Mouse (Mus musculus) kidney, adult 8-10 months (tissue): ENCODE measurements at regions not wholly inside any gene's neighbourhood (a gene's known extent, or its start where the extent isn't known, plus 50 kb on each side); places are given as distances from the start of the nearest gene placed in this dataset.

Experiments
- DNase-seq, 2 experiments: peaks; one replicate each; pipeline ENCODE4 v3.0.0; 2022

DNA sequence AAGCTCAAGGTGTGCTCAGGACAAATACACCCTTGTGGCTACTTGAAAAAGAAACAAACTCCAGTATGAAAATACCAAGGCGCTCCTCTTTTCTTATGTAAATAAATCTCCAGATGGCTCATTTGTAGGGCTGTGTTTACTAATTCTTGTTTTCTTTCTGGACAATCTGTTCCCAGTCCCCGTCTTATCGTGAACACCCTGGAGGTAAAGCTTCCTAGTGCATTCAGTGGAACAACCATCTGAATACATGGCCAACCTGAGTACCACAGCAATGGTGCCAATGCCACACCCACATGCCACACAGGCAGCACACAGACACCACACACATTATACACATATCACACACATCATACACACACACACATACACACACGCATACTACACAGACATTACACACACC, 396.1 kb downstream of the Wdr11 start:
- DNase-seq = no peak

DNA sequence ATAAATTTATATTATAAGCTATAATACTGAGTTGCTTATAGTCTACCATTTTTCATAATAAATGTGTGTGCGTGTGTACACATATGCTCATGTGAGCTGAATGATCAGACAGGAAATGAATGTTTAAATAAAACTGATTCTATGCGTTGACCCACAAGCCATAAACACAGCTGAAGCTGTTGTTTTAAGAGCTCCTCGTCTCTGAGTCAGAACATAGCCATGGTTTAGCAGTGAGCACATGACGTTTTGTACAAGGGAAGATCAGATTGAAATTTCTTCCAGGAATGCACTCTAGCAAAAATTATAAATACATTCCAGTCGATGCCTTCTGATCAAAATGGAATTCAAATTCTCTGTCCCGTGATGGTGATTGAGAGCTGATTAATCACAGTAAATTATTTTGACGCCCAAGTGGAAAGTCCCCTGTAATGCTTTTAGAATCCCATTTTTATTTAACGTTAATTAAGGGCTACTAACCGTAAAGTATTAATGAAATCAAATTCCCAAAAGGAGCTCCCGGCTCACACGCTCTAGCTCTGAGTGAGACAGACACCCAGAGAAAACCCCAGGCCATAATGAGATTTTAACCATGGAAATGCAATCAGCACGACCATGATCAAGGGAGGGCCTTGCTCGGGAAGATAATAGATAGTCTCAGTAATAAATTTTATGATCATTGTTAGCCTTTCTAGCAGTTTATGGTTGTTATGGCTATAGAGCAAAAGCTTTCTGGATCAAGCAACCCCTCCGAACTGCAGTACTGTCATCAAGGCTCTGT, 402.0 kb downstream of the Wdr11 start:
- DNase-seq = no peak

DNA sequence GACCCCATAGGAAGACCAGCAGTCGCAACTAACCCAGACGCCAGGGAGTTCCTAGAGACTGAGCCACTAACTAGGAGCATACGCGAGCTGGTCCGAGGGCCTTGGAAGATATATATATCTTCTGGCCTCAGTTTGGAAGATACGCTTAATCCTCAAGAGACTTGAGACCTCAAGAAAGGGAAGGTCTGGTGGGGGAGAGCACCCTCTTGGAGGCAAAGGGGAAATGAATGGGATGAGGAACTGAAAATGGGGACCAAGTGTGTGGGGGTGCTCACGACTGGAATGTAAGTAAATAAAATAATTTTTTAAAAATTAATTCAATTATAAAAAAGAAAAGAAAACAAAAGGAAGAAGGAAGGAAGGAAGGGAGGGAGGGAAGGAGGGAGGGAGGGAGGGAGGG, 403.9 kb downstream of the Wdr11 start:
- no peak for DNase-seq

DNA sequence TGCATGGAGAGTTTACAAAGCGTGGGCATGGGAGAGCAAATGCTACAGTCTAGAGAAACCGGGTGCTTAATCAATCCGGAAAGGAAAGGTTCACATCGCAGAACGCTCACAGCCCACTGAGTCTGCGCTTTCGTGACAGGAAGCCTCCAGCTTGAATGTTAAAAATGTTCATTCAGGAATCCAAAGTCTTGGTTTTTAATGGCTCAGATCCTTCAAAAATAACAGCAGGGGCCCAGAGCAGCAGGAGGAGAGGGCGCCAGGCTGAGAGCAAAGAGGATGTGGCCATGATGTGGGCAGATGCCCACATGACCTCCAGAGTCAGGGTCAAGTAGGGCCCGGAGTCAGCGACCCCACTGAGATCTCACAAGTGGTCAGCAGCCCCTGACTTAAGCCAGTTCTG, 409.4 kb downstream of the Wdr11 start:
- DNase-seq = no peak

DNA sequence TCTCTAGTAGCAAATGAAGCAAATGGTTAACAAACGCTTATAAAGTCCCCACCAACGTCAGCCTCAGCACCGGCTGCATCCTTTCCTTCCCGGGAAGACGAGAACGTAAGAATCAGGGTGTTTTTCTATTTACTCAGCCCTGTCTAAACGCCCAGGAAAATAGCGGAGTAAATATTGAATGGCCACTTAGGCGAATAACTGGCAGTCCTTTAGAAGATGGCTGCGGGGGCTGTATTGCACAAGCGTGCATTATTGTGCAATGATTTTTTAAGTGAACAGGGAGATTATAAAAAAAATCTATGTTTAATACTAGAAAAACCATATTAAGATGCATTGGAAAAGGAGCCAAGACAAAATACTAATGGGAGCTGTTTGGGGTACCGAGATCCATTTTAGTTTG, 410.3 kb downstream of the Wdr11 start:
- DNase-seq = no peak

DNA sequence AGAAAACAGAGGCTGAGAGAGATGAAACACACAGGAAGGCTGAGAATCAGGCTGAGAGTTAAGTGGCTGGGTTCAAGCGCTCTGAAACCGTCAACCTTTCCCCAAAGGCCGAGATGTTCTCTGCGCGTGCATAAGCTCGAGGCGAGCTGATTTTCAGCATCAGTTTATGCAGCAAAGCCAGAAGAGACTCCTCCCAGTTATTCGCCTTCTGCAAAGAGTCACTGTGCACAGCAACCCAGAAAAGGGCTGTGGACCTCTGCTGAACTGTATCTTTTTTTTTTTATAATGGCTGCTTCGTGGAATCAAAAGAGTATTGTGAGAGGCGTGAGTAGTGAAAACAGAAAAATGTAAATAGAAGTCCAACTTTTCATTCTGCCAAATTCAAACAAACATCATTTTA, 413.7 kb downstream of the Wdr11 start:
- DNase-seq = no peak

DNA sequence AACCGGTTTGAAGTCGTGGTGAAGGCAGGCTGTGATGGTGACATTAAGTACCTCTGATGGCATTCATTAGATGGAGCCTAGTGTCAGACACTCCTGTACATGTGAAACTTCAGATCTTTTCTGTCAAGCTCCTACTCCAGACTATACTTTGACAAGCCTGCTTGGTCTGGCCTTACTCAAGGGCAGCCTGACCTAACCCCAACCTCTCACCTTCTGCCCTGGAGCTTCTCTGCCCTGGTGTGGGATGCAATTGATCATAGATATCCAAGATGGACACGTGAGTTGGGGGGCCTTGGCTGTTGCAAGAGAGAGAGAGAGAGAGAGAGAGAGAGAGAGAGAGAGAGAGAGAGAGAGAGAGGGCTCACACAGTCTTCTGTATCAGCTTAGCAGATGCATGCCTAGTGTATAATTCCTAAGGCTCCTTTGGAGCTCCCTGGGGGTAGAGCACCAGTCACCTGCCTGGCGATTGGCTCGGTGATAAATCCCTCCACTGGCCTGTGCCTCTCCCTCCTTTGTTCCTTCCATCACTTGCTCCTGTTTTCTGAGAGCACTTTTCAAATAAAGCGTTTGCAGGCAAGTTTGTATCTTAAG, 416.4 kb downstream of the Wdr11 start:
- no peak for DNase-seq

DNA sequence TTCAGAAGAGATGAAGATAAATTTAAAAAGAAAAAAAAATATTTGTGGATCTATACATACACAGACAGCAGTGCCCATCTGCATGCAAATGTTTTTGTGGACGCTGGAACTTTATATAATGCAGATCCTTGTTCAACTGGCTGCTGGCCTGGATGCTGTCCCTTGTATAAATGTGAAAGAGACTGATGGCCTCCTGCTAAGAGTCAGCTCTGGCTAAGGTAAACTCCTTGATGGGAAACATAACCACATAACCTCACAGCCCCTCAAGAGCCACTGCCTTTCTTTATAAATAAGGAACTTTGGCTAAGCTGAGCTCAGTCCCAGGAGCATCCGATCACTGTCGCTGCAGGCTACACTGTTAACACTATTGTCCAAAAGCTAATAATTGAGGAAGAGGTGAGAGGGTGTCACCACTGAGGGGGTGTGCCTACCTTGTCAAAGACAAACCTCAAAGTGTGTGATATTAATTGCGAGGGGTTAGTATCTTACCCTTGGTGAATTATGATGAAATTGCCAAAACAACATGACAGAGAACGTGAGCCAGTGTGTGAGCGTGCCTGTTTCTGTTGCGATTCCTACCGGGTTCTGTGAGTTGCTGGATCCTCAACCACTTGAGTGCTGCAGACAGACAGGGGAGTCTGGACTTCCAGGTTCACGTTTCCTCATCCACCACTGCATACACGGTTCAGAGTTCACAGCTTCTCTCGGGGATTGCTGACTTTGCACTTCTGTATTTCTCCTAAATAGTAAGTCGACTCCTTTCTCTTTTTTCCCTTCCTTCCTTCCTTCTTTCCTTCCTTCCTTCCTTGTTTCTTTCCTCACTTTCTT, 417.1 kb downstream of the Wdr11 start:
- DNase-seq = no peak

DNA sequence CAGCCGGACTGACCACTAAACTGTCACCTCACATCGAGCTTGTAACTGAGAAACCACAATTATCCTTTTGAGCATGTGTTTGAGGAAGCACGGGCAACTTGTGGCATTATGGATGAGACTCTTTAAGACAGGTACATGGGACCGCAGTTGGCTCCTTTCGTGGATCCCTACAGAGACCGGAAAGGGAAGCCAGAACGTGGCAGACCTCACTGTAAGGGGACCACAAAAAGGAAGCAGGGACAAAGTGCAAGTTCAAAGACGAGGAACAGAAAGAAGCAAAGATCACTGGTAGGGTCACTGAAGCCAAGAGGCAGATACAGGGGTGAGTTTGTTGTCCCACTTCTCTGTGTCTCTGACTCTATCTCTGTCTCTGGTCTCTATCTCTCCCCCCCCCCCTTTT, 420.4 kb downstream of the Wdr11 start:
- no peak for DNase-seq

DNA sequence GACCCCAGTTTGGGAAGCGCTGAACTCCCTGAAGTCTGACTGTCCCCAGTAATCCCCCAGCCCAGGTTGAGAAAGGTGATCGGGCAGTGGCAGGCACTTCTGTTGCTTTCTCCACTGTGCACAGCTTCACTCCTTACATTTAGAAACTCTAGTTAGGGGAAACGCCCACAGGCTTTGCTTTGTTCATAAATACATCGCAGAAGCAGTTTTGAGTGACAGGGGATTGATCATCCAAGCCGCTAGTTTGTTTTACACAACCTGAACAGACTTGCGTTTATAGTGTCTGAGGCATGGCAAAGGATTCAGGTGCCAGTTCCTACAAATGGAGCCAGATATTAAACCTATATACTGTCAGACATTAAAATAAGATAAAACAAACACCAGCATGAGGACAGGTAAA, 421.4 kb downstream of the Wdr11 start:
- DNase-seq = no peak

DNA sequence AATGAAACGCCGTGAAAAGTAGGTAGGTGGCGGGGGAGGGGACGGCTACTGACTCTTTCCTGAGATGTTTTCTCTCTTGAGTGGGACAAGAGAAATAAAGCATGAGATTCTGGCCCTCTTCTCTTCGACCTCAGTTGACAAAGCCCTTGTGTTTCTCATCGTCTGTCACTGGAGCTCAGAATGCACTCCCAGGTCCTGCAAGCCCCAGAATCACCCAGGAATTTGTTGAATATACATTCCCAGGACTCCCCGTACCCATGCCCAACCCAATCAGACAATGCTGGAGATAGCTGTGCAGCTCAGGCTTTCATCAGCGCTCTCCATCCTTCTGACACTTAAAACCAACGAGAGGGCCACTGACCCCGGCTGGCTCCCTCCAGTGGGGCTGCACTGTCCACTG, 422.9 kb downstream of the Wdr11 start:
- no peak for DNase-seq

DNA sequence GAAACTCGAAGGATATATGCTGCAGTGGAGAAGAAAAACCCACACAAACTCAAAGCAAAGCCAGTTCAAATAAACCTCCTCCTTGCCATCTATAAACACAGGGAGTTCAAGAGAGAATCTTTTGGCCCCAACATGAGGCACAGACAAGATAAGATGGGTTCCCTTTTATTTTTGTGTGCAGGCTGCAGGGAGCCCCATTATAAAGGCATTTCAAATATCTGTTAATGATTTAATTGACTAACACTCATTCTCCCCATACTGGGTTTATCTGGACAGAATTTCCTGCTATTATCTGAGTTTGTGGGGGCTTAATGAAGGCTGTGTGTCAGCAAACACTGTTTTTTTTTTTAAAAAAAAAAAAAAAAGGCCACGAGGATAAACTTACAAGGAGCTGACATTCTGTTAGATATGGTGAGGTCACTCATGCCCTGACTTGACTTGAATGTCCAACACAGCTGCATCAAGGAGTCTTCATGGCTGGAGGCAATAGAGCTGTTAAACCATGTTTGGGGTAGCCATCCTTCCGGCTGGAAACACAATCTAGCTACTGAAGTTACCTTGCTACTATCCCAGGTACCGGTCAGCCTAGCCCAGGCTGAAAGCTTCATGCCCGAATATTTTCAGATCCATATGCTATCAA, 423.8 kb downstream of the Wdr11 start:
- DNase-seq = no peak

DNA sequence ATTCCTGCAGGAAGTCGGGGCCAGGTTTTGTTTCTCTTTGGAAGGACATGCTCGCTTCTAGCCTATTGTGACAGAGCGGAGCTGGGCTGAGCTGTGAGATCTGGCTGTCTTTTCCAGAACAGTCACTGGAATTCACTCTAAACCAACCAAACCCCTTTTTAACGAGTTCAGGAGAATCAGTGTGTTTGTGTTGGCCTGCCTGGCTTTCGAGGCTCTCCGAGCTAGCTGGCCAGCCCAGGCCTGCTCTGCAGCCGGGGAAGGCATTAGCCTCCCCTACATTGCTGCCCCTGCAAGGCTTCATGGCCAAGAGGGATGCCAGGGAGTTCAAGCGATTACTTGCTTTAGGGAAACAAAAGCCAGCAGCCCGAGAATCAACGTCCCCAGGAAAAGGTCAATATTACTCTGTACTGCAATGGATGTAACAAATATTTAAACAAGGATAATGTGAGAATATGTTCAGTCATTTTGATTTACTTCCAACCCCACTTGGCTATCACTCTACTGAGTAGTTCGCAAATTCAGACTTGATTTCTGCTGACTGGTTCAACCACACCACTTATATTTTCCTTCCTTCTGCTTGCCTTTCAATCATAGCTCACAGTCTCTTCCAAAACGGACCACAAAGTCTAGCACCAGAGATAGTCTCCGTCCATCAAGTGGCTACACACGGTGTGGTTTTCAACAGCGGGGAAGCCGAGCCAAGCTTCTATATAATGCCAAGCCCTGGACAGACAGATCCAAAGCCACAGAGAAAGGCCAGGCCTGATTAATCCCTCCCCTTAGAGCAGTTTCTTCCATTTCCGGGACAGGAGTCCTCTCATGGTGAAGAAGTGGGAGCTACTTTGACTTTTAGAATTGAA, 424.6 kb downstream of the Wdr11 start:
- no peak for DNase-seq

DNA sequence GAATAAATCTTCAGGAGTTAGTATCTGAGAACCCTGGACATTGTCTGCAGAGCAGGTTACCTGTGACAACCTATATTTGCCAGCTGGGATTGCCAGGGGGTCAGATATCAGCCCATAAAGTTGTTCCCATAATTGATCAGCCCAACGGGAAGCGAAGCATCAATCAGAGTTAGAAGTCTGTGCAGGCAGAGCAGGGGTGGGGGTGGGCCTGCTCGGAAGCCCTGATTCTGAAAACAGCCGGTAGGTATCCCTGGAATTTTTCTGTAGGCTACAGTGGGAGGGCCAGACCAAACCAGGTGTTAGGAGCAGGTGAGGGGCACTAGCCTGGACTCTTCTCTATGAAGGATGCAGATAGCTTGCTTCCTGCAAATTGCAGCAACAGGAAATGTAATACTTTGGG, 427.2 kb downstream of the Wdr11 start:
- no peak for DNase-seq

DNA sequence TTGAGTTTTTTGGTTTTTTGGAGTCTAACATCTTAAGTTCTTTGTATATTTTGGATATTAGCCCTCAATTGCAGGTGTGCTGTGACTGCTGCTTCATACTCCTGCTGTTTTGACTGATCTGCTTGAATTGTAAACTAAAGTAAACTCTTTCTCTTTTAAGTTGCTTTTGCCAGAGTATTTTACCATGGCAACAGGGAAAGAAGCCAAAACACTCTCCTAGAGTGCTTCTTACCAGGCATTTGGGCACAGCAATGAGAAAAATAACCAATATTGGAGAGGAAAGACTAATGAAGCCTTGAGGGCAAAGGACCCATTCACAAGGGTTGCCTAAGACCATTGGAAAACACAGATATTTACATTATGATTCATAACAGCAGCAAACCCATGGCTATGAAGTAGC, 437.3 kb downstream of the Wdr11 start:
- no peak for DNase-seq

DNA sequence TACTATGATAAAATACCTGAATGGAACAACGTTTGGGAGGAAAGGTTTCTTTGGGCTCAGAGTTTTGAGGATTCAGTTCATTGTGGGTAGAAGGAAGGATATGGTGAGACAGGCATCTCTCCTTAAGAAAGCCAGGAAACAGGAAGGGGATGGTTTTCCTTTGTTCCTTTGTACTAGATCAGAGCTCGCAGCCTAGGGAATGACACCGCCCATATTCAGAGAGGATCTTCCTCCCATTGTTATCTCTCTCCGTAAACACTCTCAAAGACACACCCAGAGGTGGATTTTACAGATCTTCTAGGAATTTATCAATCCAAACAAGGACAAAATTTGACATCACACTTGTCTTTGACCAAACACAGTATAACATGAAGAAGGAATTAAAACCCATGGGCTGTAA, 439.0 kb downstream of the Wdr11 start:
- no peak for DNase-seq

DNA sequence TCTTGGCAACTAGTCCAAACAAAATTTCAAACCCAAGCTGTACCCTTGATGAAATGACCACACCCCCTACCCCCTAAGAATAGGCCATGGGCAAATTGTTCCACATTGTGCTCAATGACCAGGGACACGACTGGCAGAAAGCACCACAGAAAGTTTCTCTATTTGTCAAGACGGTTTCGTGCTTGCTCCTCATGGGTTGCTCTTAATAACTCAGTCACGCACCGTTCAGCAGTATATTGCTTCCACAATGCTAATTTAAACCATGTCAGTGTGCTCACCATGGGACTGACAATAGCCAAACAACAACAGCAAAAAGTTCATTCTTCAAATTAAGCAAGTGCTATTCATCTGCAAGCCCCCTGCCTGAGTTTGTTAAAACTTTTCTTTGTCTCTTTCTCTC, 444.6 kb downstream of the Wdr11 start:
- DNase-seq = no peak

DNA sequence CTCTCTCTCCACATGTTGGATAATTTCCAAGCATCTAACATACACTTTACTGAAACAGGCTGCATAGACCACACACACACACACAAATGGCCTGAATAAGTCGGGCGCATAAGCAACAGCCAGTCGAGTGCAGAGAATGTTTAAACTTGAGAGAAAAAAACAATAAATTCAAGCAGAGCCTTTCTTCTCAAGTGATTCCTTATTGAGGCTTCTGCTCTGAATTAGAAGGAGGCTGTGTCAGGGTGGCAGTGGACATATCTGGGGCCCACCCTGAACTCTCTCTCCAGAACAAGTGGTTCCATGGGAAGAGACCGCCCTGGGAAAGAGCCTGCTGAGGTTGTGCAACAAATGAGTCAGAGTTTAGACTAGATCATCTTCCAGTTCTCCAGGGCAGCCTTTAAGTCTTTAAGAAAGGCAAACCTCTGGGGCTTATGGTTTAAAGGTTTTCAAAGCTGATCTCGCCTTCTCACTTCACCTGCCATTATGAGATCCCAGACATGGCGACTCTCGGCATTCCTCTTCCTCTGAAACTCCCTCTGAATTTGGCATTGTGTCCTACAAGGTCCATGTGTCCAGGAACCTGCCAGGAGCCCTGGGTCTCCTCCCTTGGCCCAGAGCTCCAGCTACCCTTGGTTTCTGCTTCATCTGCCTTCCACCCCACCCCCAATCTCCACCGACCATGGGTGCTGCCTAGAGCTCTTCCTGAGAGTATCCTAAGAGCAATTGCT, 445.3 kb downstream of the Wdr11 start:
- DNase-seq = no peak

DNA sequence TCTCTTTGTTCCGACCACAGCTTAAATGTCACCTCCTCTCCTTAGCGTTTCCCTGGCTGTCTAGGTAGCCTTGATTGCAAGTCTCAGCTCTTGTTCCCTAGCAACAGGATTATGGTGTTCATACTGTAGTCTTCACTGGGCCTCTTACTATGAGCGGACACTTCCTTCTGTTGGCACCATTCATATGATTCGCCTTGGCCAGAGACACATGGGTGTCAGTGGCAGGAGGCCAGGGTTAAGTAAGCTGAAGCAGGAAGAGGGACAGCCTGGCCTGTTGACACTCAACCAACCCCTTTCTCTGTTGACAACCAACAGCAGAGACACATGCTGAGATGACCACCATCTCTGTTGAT, 445.9 kb downstream of the Wdr11 start:
- DNase-seq = no peak

DNA sequence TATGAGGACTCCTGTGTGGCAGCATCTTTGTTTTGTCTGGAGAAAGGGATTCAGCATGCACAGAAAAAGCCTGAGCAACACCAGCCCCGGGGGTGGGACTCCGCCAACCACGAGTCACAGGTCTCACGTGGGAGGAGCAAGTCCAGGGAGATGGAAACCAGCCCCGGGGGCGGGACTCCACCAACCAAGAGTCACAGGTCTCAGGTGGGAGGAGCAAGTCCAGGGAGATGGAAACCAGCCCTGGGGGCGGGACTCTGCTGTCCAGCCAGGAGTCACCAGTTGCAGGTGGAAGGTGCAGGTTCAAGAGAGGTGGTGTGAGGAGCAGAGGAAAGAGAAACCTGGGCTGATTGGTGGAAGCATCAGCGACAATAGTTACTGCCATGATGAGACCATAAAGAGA, 448.9 kb downstream of the Wdr11 start:
- DNase-seq = no peak

DNA sequence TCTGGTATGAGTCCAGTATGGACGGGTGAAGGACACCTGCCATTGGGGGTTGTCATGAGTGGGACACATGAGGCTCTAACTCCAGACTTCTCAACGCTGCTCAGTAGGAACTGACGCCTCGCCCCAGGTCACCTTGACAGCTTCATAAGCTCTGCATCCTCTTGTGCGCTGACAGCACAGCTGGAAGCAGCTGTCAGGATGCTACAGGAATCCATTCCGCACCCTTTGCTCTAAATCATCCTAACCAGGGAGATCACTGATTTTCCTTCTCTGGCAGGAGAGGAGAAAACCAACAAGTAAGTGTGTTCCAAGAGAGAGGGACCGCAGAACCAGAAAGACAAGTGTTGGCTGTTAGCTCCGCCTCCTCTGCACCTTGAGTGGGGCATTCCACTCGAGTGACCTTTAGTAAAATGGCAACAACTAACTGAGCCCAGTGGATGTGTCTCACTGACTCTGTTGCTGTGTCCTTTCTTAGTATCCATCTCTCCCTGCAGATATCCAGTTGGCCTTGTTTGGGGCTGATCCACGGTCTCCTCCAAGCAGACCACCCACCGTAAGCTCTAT, 449.8 kb downstream of the Wdr11 start:
- DNase-seq = no peak
